Mouse (Mus musculus) midbrain, embryonic 11.5 days (tissue): ENCODE data around the gene Tmod3. TPM values are rescaled to one million over a fixed set of nuclear protein-coding genes. Genes with fewer than 3 reads are reported as not detected.
"Not testable (repeated sequence)": the region's sequence is repeated elsewhere in the genome, so short reads cannot be mapped to it uniquely, and the experiment has no call there.

Experiments used
- ATAC-seq: fragments of 200-750 bp; cut with Nextera tagmentation; 2 replicates; pipeline ENCODE4 v1.8.0; 2017; ENCODE audit warnings: moderate TSS enrichment, moderate library complexity; ENCODE audit not compliant: low FRiP score
- DNase-seq: peaks from one replicate; pipeline ENCODE4 v3.0.0; 2015; ENCODE audit warnings: low spot score; ENCODE audit errors: missing footprints
- H3K27ac ChIP-seq: fragments of 300-500 bp; sonication (generic); 2 replicates; pipeline ENCODE4 v1.5.1; 2014; ENCODE audit warnings: low read depth, low read length
- H3K27me3 ChIP-seq: fragments of 300-500 bp; sonication (generic); 2 replicates; pipeline ENCODE4 v1.6.1; 2014; ENCODE audit warnings: mild to moderate bottlenecking, low read length, moderate library complexity, mixed read lengths; ENCODE audit not compliant: control insufficient read depth, insufficient read depth
- H3K36me3 ChIP-seq: fragments of 300-500 bp; sonication (generic); 2 replicates; pipeline ENCODE4 v1.6.1; 2014; ENCODE audit warnings: mild to moderate bottlenecking, low read length, moderate library complexity, mixed read lengths; ENCODE audit not compliant: control insufficient read depth, insufficient read depth
- H3K4me1 ChIP-seq: fragments of 300-500 bp; sonication (generic); 2 replicates; pipeline ENCODE4 v1.6.1; 2014; ENCODE audit warnings: low read length; ENCODE audit not compliant: control insufficient read depth, insufficient read depth
- H3K4me2 ChIP-seq: fragments of 300-500 bp; sonication (generic); 2 replicates; pipeline ENCODE4 v1.6.1; 2014; ENCODE audit warnings: mild to moderate bottlenecking, moderate library complexity
- H3K4me3 ChIP-seq: fragments of 300-500 bp; sonication (generic); 2 replicates; pipeline ENCODE4 v1.5.1; 2014; ENCODE audit warnings: low read depth, low read length
- H3K9ac ChIP-seq: fragments of 300-500 bp; sonication (generic); 2 replicates; pipeline ENCODE4 v1.6.1; 2014; ENCODE audit warnings: low read length
- H3K9me3 ChIP-seq: fragments of 300-500 bp; sonication (generic); 2 replicates; pipeline ENCODE4 v1.6.1; 2016; ENCODE audit warnings: low read length; ENCODE audit not compliant: control insufficient read depth
- WGBS: fragments of 180-500 bp; shearing (Covaris S2); extraction: QIAGEN DNeasy Blood & Tissue Kit; methylation state at CpG from one replicate; pipeline ENCODE4 v1.1.7; 2014; 5-methylcytosine and 5-hydroxymethylcytosine counted together
- polyA plus RNA-seq: library from polyadenylated mRNA; unstranded; fragments of >200 nt; fragmentation: Nextera tagmentation; extraction: Ambion mirVana; gene quantifications from 2 replicates; pipeline ENCODE4 v1.2.1, GENCODE M21; 2014

Gene Tmod3
- polyA plus RNA-seq, 1 experiment from 2014 or later, result 97.4 TPM

DNA sequence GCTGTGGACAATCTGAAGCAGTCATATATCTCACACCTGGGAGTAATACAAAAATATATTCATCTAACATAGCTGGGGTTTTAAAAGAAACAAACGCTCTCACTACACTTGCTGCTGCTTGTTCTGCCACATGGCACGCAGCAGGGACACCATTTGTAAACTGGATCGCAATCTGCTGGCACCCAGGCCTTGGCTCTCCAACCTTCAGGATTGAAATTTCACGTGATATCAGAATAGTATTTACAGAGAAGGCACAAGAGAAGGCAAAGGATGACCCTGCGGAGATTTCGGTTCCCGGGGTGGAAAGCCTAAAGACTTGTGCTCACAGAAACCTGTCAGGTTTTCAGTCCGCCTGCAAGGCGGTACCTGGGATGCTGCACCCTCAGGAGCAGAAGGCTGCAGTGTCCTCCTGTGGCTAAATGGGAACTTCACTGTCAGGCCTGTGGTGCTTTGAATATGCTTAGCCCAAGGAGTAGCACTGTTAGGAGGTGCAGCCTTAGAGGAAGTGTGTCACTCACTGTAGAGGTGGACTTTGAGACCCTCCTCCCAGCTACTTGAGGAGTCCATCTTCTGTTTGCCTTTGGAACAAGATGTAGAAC lies 65.0 kb downstream of the Tmod3 start:
- Histone ChIP-seq H3K4me1 (no peaks in the 10 kb centered on the region), H3K9ac (no peak overlapping the region), H3K4me2 (no peak overlapping the region), H3K27me3 (no peaks in the 10 kb centered on the region), H3K4me3 (no peak overlapping the region), H3K9me3 (no peaks in the 10 kb centered on the region), H3K27ac (no peak overlapping the region), H3K36me3 (no peaks in the 10 kb centered on the region; the same call in 1 of the 2 replicates)
- WGBS, result 86% methylated on average over 9 of the region's 9 CpGs
- DNase-seq (no peak), ATAC-seq (no peak)

DNA sequence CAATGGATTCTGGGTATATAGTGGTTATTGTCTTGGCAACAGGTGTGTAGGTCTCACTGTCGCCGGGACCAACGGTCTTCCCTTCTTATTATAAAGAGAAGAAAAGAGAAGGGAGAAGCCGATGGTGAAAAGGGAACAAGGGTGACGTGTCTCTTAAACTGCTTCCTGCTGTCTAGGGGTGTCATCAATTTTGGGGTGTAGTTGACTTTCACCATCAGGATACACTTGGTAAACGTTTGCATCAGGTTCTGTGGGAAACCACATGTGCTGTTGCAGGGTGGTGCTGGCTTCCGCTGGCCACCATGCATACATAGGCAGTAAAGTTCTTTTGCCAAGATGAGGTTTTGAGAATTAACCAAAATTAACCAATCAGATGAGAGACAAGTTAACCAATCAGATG lies 71.2 kb downstream of the Tmod3 start:
- H3K4me1 ChIP-seq, H3K27ac ChIP-seq, H3K27me3 ChIP-seq, H3K36me3 ChIP-seq, H3K9me3 ChIP-seq, ATAC-seq, H3K9ac ChIP-seq, H3K4me2 ChIP-seq, DNase-seq, H3K4me3 ChIP-seq: not testable (repeated sequence)
- WGBS, result 97% methylated on average over 7 of the region's 7 CpGs

DNA sequence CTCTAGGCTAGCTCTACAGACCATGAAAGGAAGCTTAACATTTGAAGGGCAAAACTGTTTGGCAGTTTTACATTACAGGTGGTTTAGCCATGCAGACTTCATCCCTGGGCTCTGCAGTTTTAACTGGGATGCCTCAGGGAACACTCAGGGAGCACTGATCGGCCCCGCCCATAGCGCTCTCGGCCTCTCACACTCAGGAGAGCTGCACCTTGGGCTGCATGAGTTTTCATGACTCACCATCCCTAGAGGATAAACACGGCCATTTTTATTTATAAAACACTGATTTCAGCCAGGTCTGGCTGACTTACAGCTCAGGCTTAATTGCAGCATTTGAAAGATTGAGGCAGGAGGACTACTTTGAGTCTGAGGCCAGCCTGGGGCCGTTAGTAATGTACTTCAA lies 74.2 kb downstream of the Tmod3 start:
- ATAC-seq (no peak), DNase-seq (no peak)
- no peak overlapping the region for H3K4me2 ChIP-seq
- H3K27ac ChIP-seq, result no peak overlapping the region
- no peak overlapping the region for H3K4me3 ChIP-seq
- H3K9ac ChIP-seq, result no peak overlapping the region
- no peaks in the 10 kb centered on the region for H3K4me1 ChIP-seq
- no peaks in the 10 kb centered on the region for H3K27me3 ChIP-seq
- no peaks in the 10 kb centered on the region for H3K9me3 ChIP-seq
- WGBS, result 89% methylated on average over 6 of the region's 6 CpGs
- 0 out of 2 replicates have a peak, but pooled peaks cover 2% of the 10 kb centered on the region for H3K36me3 ChIP-seq

DNA sequence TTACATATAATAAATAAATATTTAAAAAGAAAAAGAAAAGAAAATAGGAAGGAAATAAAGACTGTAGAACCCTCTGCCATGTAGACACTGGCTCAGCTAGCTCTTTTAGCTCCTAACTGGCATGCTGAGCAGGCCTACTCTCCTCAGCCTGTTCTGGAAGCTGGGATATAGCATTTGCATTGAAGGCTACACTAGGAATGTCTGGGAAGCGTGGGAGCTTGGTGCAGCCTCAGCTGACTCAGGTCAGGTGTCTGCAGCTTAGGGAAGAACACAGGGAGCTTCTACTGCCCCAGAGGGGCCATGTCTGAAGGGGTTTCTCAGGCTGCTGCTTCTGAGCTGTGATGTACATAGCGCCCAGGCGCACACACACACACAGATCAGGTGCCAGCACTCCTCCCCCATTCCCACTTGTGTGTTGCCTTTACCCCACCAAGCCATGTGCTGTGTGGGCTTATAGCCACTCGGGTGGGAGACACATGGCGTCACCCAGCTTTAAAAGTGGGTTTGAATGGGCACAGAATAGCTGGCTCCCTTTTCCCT lies 78.9 kb downstream of the Tmod3 start:
- ATAC-seq, result no peak
- 95% methylated on average over 5 of the region's 5 CpGs for WGBS
- Histone ChIP-seq H3K4me1 (no peaks in the 10 kb centered on the region), H3K36me3 (0 out of 2 replicates have a peak, but pooled peaks cover 2% of the 10 kb centered on the region), H3K9me3 (no peaks in the 10 kb centered on the region), H3K27me3 (no peaks in the 10 kb centered on the region), H3K4me2 (no peak overlapping the region), H3K9ac (no peak overlapping the region), H3K27ac (no peak overlapping the region), H3K4me3 (no peak overlapping the region)
- DNase-seq, result no peak

DNA sequence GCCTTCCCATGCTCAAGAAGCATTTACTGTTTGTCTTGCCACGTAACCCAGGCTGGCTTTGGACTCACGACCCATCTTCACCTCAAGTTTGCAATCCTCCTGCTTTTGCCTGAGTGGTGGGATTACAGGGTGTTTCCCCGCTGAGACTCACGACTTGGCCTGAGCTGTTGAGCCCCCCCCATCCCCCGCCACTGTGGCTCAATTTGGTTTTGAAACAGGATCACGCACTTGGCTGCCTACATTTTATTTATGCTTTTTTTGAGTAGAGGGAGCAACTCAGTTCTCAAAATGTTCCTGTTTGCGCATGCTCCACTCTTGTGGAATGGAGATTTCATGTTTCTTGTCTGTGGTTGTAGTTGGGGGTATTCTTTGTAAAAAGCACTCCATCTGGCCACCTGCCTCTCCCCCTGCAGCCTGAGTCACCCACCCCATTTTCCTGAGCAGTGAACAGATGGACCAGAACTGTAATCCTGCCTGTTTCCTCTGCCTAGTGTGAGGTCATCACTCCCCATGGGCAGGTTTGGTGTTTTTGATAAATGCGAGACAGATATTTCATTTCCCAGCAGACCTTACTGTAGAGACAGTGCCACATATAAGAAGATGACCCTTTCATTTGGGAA lies 80.2 kb downstream of the Tmod3 start:
- 59% methylated on average over 8 of the region's 8 CpGs for WGBS
- no peak for DNase-seq
- H3K4me3 ChIP-seq, result no peak overlapping the region
- peak; percentile 48; the same call in 1 of the 2 replicates for ATAC-seq
- H3K9ac ChIP-seq, result no peak overlapping the region
- H3K27ac ChIP-seq, result no peak overlapping the region
- H3K9me3 ChIP-seq, result no peaks in the 10 kb centered on the region
- no peaks in the 10 kb centered on the region for H3K27me3 ChIP-seq
- H3K4me1 ChIP-seq, result no peaks in the 10 kb centered on the region
- 0 out of 2 replicates have a peak, but pooled peaks cover 2% of the 10 kb centered on the region for H3K36me3 ChIP-seq
- H3K4me2 ChIP-seq, result no peak overlapping the region

DNA sequence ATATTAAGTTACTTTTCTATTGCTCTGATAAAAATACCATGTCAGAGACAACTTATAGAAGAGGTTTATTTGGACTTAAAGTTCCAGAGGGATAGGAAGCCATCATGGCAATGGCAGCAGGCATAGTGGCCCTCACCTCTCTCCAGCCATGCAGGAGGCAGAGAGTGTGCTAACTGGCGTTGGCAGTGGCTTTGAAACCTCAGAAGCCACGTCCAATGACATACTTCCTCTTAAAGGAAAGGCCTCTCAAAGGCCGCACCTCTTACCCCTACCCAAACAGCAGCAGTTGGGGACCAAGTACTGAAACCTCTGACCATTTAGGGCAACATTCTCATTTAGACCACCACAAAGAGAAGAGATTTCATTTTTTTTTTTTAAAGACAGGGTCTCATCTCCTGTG lies 82.2 kb downstream of the Tmod3 start:
- 79% methylated on average over 3 of the region's 3 CpGs for WGBS
- ATAC-seq, result no peak

DNA sequence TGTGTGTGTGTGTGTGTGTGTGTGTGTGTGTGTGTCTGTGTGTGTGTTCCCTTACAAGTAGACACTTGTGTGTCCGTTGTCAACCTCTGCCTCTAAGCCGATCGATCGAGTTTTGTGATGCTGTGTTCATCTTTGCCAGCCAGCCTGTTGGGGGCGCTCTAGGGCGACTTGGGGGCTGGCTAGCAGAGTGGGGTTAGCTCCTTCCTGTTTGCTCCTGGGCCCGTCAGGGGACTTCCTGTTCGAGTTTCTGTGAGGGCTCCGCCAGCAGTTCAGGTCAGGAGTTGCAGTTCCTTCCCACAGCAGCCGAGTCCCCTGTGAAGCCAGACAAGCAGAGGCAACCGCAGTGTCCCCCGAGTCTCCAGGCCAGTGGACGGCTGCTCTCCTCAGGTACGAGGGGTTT lies 91.2 kb downstream of the Tmod3 start:
- WGBS, result 86% methylated on average over 14 of the region's 14 CpGs
- H3K27ac ChIP-seq, result no peak overlapping the region
- no peaks in the 10 kb centered on the region for H3K27me3 ChIP-seq
- no peaks in the 10 kb centered on the region for H3K9me3 ChIP-seq
- peaks cover 9% of the 10 kb centered on the region for H3K36me3 ChIP-seq
- H3K9ac ChIP-seq, result no peak overlapping the region
- no peak overlapping the region for H3K4me3 ChIP-seq
- H3K4me1 ChIP-seq, result no peaks in the 10 kb centered on the region
- DNase-seq, result no peak
- no peak overlapping the region for H3K4me2 ChIP-seq
- no peak for ATAC-seq

More for the DNA sequence above, 82.2 kb downstream of the Tmod3 start:
- H3K27me3 ChIP-seq, result no peaks in the 10 kb centered on the region
- no peaks in the 10 kb centered on the region for H3K4me1 ChIP-seq
- H3K9ac ChIP-seq, result no peak overlapping the region
- no peaks in the 10 kb centered on the region for H3K9me3 ChIP-seq
- no peak overlapping the region for H3K4me3 ChIP-seq
- no peak for DNase-seq
- H3K27ac ChIP-seq, result no peak overlapping the region
- no peak overlapping the region for H3K4me2 ChIP-seq
- H3K36me3 ChIP-seq, result 0 out of 2 replicates have a peak, but pooled peaks cover 2% of the 10 kb centered on the region

DNA sequence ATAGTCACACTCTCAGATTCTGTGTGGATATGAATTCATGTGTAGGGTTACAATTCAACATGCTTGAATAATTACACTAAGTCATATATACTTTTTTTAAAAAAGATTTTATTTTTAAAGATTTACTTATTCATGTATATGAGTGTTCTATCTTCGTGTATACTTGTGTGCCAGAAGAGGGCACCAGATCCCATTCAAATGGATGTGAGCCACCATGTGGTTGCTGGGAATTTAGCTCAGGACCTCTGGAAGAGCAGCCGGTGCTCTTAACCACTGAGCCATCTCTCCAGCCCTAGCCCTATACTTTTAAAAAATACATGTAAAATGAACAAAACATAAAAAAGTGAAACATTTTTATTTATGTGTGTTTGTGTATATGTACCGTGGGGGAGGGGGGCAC lies 91.9 kb downstream of the Tmod3 start:
- 93% methylated on average over 3 of the region's 3 CpGs for WGBS
- no peak overlapping the region for H3K27ac ChIP-seq
- ATAC-seq (no peak), DNase-seq (no peak)
- H3K4me3 ChIP-seq, result no peak overlapping the region
- H3K9me3 ChIP-seq, result no peaks in the 10 kb centered on the region
- H3K9ac ChIP-seq, result no peak overlapping the region
- no peaks in the 10 kb centered on the region for H3K27me3 ChIP-seq
- H3K4me1 ChIP-seq, result no peaks in the 10 kb centered on the region
- peaks cover 11% of the 10 kb centered on the region for H3K36me3 ChIP-seq
- H3K4me2 ChIP-seq, result no peak overlapping the region

DNA sequence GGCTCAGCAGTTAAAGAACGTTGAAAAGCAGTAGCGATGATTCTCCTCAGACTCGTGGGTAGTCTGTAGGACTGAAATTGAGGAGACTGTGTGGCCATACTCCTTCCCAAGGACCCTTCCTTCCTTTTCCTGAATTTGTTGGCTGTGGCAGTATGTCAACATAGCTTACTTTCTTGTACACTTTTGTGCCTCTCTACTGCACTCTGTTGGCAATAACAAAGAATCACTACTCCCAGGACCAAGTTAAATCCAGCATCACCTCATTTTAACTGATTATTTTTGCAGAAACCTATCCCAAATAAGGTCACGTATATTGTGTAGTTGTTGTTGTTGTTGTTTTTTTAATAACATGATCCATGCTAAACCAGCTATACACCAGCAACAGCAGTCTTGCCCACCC lies 92.8 kb downstream of the Tmod3 start:
- Histone ChIP-seq H3K9me3 (no peaks in the 10 kb centered on the region), H3K4me1 (no peaks in the 10 kb centered on the region), H3K4me2 (no peak overlapping the region), H3K4me3 (no peak overlapping the region), H3K9ac (no peak overlapping the region), H3K36me3 (peaks cover 16% of the 10 kb centered on the region), H3K27me3 (no peaks in the 10 kb centered on the region), H3K27ac (no peak overlapping the region)
- no peak for ATAC-seq
- DNase-seq, result no peak
- 91% methylated on average over 4 of the region's 4 CpGs for WGBS
